Mouse (Mus musculus) thymus, adult 2 months (tissue): ENCODE results near the gene Cpd. TPM values are rescaled to one million over a fixed set of nuclear protein-coding genes. Genes with fewer than 3 reads are reported as not detected.

ENCODE experiments used
- DNase-seq: peaks from one replicate; pipeline ENCODE4 v3.0.0; 2021
- H3K27ac ChIP-seq: fragments of 200-500 bp; 2 replicates; pipeline ENCODE4 v1.5.1; 2012; ENCODE audit warnings: low read length, control low read depth; ENCODE audit not compliant: control insufficient read depth, insufficient read depth
- H3K27me3 ChIP-seq: fragments of 200-500 bp; 2 replicates; pipeline ENCODE4 v1.6.1; 2012; ENCODE audit warnings: mild to moderate bottlenecking, low read length, moderate library complexity, mixed read lengths; ENCODE audit not compliant: control insufficient read depth, insufficient read depth
- H3K36me3 ChIP-seq: fragments of 200-500 bp; 2 replicates; pipeline ENCODE4 v1.6.1; 2012; ENCODE audit warnings: mild to moderate bottlenecking, low read length, moderate library complexity; ENCODE audit not compliant: control insufficient read depth, insufficient read depth
- H3K4me1 ChIP-seq: fragments of 200-500 bp; replicated peaks from 2 replicates; pipeline ENCODE4 v1.6.1; 2012; ENCODE audit warnings: low read length; ENCODE audit not compliant: control insufficient read depth, insufficient read depth
- H3K4me3 ChIP-seq: fragments of 200-500 bp; 2 replicates; pipeline ENCODE4 v1.5.1; 2012; ENCODE audit warnings: mild to moderate bottlenecking, low read length, control low read depth, moderate library complexity; ENCODE audit not compliant: control insufficient read depth, insufficient read depth
- CTCF ChIP-seq: fragments of 200-500 bp; IDR thresholded peaks from 2 replicates; pipeline ENCODE4 v1.5.1; 2012; ENCODE audit warnings: mild to moderate bottlenecking, control low read depth, low read length, moderate library complexity, borderline replicate concordance; ENCODE audit not compliant: control insufficient read depth, poor library complexity, insufficient read depth; ENCODE audit errors: extremely low read depth
- POLR2A ChIP-seq: fragments of 200-500 bp; IDR thresholded peaks from 2 replicates; pipeline ENCODE4 v1.6.1; 2012; ENCODE audit warnings: mild to moderate bottlenecking, low read length, control low read depth, moderate library complexity; ENCODE audit not compliant: control insufficient read depth, poor library complexity, insufficient read depth; ENCODE audit errors: extremely low read depth
- WGBS: fragments of 180-500 bp; shearing (Covaris S2); methylation state at CpG from one replicate; pipeline ENCODE4 v1.1.7; 2018; 5-methylcytosine and 5-hydroxymethylcytosine counted together
- polyA plus RNA-seq: library from polyadenylated mRNA; depleted of rRNA; stranded (reverse); fragments of >200 nt; gene quantifications from 2 replicates; pipeline ENCODE4 v1.2.3, GENCODE M21; 2012; rRNA removed

Gene Cpd
- polyA plus RNA-seq, result 6.7 and 7.5 TPM in 2 replicates

- Histone ChIP-seq H3K27me3 (peaks cover 8% of the 10 kb centered on the region), H3K4me1 (peaks cover 7% of the 10 kb centered on the region), H3K4me3 (peak within 1 kb of the TSS; percentile 74), H3K36me3 (no peaks in the 10 kb centered on the region), H3K27ac (no peak within 1 kb of the TSS)
- TF ChIP-seq POLR2A (no peak), CTCF (no peak)
- DNase-seq, result peak; percentile 84
- under 1% methylated on average over 29 of the region's 29 CpGs for WGBS
Observed at GRCm38 (mm10) chr11:76846878-76847222, at the start of gene Cpd. Gene Cpd (minus strand): TSS chr11:76847018.

- Histone ChIP-seq H3K36me3 (no peaks in the 10 kb centered on the region), H3K27me3 (no peaks in the 10 kb centered on the region), H3K27ac (no peak overlapping the region), H3K4me3 (no peak overlapping the region), H3K4me1 (0 out of 2 replicates have a peak, but pooled peaks cover 5% of the 10 kb centered on the region)
- no peak for TF ChIP-seq POLR2A
- DNase-seq, result no peak
- 91% methylated on average over 6 of the region's 6 CpGs for WGBS
Observed at GRCm38 (mm10) chr11:76896360-76896759, 49.5 kb upstream of the Cpd start.

GRCm38 (mm10) chr11:76894240-76894639 is 47.4 kb upstream of the Cpd start:
- TF ChIP-seq POLR2A (no peak), CTCF (no peak)
- 46% methylated on average over 5 of the region's 5 CpGs for WGBS
- Histone ChIP-seq H3K27me3 (no peaks in the 10 kb centered on the region), H3K27ac (no peak overlapping the region), H3K4me1 (peaks cover 7% of the 10 kb centered on the region), H3K4me3 (no peak overlapping the region), H3K36me3 (no peaks in the 10 kb centered on the region)
- peak; percentile 22 for DNase-seq

- no peaks in the 10 kb centered on the region for H3K27me3 ChIP-seq
- H3K4me3 ChIP-seq, result no peak overlapping the region
- peaks cover 7% of the 10 kb centered on the region for H3K4me1 ChIP-seq
- H3K36me3 ChIP-seq, result no peaks in the 10 kb centered on the region
- 25% methylated on average over 4 of the region's 4 CpGs for WGBS
- no peak for TF ChIP-seq CTCF
- TF ChIP-seq POLR2A, result no peak
- no peak overlapping the region for H3K27ac ChIP-seq
- DNase-seq, result no peak
Observed at GRCm38 (mm10) chr11:76893570-76893969, 46.8 kb upstream of the Cpd start.

GRCm38 (mm10) chr11:76892972-76893371 is 46.2 kb upstream of the Cpd start:
- no peak overlapping the region for H3K27ac ChIP-seq
- peaks cover 7% of the 10 kb centered on the region for H3K4me1 ChIP-seq
- no peak for DNase-seq
- H3K36me3 ChIP-seq, result no peaks in the 10 kb centered on the region
- WGBS, result 81% methylated on average over 3 of the region's 3 CpGs
- no peak overlapping the region for H3K4me3 ChIP-seq
- TF ChIP-seq POLR2A, result no peak
- no peak for TF ChIP-seq CTCF
- H3K27me3 ChIP-seq, result no peaks in the 10 kb centered on the region

GRCm38 (mm10) chr11:76891738-76892349 is 45.0 kb upstream of the Cpd start:
- Histone ChIP-seq H3K27me3 (no peaks in the 10 kb centered on the region), H3K27ac (no peak overlapping the region), H3K36me3 (no peaks in the 10 kb centered on the region), H3K4me3 (no peak overlapping the region), H3K4me1 (peaks cover 7% of the 10 kb centered on the region)
- WGBS, result 67% methylated on average over 4 of the region's 4 CpGs
- no peak for DNase-seq
- TF ChIP-seq POLR2A, result no peak
- no peak for TF ChIP-seq CTCF

GRCm38 (mm10) chr11:76891171-76891570 is 44.4 kb upstream of the Cpd start:
- Histone ChIP-seq H3K27ac (no peak overlapping the region), H3K4me3 (no peak overlapping the region), H3K4me1 (peaks cover 7% of the 10 kb centered on the region), H3K36me3 (no peaks in the 10 kb centered on the region), H3K27me3 (no peaks in the 10 kb centered on the region)
- WGBS, result 62% methylated on average over 7 of the region's 7 CpGs
- no peak for DNase-seq
- no peak for TF ChIP-seq POLR2A
- no peak for TF ChIP-seq CTCF
